Mouse (Mus musculus) Muller cell, postnatal 12 days (primary cell): ENCODE data around the gene Tenm4.

ENCODE experiments used
- DNase-seq: peaks from one replicate; pipeline ENCODE4 v3.0.0-alpha.2; 2015; ENCODE audit errors: inconsistent ontology term

The Tenm4 gene

DNA sequence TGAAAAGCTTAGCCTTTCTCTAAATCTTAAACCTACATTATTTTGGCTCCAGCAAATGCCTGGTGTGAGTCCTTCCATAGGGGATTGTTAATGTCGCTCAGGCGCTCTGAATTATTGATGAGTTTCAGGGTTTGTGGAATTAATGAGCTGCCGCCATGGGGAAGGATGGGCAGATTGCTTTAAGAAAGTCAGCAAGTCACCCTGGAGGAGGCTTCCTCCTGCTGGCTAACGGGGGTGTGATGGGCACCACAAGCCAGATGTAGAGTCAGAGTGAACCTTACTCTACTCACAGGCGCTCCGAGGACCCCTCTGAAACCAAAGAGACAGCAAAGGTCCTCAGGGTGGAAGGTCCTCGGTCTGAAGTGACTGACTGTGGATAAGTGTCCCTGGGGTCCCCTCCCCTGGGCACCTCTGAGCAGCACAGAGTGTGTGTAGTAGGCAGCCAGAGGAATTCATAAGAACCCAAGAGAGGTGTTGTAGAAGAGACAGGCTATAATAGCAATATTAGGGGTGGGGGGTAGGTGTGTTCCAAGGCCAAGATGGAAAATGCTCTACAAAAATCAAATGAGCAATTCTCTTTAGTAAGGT, 637.1 kb downstream of the Tenm4 start:
- DNase-seq, result no peak

DNA sequence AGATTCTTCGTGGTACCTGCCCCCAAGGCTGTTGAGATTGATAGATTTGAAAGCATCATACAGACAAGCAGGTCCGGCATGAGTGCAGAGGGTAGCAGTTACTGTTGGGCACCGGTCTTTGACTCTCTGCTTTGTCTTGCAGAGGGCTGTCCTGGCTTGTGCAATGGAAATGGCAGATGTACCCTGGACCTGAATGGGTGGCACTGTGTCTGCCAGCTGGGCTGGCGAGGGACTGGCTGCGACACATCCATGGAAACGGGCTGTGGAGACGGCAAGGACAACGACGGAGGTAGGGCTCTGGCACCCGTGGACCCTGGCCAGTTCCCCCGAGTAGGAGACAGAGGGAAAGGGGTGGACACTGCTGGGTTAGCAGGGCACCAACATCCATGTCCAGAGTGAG, 640.6 kb downstream of the Tenm4 start:
- no peak for DNase-seq

DNA sequence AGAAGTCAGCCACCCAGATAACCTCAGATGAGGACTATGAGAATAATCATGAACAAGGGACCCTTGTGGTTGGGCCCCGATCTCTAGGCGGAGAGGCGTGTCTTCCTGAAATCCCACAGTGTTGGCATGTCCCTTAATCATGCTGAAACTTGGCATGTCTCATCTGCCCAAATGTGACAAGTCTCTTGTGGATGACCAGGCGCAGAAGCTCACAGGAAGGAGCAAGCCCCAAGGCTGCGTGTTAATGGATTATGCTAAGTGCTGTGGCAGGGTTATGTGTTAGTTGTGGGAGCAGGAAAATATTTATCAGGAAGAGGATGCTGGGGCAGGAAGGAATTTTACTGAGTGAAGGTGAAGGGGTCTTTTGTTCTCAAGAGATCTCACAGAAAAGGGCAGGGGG, 642.0 kb downstream of the Tenm4 start:
- DNase-seq, result no peak

DNA sequence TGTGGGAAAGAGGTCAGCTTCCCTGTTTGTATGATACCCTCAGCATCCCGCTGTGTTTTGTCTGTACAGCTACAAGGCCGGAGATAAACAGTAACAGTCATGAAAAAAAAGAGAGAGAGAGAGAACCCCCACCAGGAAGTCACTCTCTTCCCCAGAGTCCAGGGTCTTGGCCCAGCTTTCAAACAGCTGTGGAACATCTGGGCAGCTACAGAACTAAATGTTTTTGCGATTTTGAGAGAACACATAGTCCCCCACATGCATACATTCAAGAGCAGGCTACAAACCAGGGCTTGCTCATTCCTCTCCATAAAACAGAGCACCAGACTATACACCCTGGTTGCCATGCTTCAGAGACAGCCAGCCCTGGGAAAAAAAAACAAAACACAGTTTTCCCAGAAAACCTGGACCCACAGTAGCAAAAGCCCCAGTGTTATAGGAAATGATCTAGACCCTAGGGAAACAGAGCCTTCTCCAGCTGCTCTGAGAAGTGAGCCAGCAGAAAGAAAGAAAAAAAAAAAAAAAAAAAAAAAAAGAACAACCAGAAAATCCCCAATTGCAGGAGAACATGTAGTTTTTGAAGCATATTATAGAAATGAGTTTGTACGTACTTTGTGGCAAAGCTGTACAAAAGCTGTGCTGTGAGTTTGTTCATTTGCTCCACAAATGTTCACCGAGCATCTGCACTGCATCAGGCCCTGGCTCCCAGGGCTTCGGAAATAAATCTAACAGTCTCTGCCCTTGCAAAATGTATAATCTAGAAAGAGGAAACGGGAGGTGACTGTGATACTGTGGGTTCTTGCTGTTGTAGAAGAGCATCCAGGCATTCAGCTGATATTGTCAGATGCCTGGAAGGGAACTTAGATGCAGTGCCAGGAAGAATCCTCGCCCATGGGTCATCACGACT, 642.7 kb downstream of the Tenm4 start:
- no peak for DNase-seq

DNA sequence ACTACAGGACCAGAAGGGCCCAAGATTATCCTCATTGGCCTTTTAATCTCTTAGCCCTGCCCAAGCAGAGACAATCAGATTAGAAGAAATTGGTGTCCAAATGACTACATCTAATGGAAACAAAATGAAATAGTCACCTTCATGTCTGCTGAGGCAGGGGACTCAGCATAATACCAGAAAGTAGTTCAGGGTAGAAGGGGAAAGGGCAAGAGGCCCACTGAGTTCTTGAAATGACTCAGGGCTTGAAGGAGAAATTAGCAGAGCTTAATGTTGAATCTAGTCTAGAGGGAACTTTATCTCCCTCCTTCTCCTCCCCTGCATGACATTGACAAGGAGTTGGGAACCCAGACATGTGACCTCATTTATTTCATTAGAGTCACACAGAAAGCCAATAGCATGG, 643.5 kb downstream of the Tenm4 start:
- no peak for DNase-seq

DNA sequence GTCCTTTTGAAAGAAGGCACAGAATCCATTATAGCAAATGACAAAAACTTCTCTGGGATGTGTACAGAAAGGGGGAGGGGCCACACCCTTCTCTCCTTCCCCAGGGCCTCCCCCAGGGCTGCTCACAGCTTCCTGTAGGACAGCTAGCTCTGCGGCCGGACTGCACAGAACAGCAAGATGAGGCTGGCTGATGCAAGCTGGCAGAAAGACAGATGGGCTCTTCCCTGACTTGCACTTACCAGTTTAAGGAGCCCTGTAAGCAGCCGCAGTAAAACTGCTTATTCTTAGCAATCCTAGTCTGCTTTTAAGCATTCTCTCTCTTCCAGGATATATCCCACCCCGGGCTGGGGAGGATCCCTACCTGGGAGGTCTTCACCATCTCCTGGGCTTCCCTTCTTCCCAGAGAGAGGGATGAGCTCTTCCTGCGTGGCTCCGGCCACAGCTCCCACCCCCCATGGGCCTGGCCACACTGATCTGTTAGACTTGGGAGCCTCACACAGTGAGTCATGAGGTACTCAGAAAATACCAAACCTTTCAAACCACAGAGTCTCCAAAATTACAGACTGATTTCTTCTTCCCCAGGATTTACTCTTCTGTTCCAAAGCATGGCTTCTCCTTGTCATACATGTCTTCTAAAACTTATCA, 646.1 kb downstream of the Tenm4 start:
- peak; percentile 49 for DNase-seq

DNA sequence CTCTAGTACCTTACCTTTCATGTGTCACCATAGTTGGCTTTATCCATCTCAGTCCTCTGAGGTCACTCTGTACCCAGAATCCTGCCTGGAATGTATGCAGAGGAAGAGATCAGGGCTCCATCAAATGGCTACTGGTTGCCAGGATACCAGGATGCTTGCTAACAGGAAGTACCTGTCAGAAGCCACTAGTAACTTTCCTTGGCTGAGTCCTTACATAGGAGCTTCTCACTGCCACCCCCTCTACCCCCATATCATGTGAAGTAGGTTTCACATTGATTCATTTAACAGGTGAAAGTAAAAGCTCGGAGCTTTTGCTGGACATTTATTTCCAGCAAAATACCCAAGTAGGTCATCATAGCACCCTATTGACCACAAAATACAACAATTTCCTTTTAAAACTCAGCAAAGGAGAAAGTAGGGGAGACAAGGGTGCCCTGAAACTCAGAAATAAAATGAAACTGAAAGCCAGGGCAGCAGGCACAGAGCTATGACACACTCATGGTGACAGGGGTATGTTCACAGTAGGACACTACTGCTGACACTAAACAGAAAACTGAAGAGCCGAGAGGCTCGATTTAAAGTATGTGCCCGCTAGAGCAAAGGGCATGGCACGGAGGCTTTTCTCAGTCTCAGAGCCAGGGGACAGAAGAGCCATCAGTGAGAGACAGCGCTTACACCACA, 647.3 kb downstream of the Tenm4 start:
- DNase-seq, result no peak

DNA sequence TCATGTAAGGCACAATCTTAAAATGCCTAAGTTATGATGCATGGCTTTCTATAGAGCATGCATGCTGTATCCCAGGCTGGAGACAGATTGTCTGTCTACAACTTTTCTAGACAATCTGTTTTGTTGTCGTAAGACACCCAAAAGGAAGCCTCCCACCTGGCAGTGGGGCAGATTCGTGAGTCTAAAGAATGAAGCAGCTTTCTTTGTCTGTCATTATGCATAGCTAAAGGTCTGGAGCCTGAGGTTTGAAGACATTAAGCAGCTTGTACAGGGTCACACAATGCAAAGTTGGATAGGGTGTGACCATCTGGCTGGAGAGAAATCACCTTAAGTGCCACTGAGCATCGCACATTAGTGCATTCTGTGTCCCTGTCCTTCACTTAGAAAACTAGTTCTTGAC, 648.5 kb downstream of the Tenm4 start:
- no peak for DNase-seq

DNA sequence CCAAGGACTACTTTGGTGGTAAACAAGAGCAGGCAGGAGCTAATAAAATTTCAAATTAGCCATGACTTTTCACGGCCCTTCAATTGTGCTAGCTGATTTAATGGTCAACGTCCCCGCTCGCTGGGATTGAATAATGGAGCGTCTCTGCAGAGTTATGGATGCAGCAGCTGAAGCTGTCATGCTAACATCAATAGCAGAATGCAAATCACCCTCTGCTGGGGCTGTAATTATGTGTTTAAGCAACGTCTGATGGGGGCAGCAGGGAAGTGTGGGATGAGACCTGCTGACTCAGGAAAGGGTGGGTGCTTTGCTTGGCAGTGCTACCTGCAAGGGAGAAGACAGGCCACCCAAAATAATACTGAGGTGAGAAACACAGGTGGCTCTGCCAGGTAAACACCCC, 649.3 kb downstream of the Tenm4 start:
- DNase-seq, result no peak

DNA sequence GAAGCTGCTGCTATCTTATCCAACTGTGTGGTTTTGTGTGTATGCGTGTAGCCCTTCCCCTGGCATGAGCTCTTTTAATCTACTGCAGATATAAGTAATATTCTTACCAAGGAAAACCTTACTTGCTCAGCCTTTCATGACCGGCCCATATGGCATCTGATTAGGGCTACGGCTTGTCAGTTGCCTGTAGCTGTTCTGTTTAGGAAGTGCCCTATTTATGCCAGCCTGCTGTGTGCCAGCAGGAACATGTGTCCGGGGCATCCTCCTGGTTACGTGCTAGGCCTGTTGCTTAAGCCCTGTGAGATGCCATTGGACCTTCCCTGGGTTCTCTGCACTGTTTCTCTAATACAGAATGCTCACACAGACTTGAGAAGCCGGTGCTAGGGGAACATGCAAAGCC, 655.1 kb downstream of the Tenm4 start:
- DNase-seq, result no peak

DNA sequence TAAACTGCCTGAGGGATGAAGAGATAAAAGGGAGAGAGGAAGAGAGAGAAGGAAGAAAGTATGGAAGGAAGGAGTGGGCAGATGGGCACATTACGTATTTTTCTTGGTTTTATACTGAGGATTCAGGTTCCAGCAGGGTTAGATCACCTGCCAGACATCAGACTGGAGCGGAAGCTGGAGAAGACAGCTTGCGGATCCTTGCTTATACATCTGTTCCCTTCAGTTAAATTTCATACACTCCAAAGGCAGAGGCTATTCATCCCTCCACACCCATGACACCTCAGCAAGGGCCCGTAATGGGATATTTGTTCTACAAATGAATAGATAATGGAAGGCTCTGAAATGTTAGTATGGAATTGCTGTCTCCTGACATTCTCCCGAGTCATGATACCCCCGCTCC, 655.6 kb downstream of the Tenm4 start:
- no peak for DNase-seq

DNA sequence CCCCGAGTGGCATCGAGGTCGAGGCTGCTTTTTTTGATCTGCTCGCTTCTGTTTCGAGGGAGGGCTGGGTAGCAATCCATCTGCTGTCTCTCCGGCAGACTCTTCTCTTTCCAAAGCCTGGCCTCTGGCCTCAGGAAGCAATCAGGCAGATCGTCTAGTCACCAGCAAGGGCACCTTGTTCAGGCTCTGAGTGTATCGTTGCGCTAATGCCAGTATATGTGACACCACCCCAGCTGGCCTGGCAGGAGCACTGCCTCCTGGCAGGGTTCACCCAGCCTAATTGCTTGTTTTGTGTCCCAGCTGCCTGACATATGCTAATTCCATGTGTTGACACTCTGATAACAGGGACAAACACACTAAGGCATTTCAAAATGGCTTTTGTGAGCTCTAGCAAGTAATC, 661.5 kb downstream of the Tenm4 start:
- peak; percentile 86 for DNase-seq

DNA sequence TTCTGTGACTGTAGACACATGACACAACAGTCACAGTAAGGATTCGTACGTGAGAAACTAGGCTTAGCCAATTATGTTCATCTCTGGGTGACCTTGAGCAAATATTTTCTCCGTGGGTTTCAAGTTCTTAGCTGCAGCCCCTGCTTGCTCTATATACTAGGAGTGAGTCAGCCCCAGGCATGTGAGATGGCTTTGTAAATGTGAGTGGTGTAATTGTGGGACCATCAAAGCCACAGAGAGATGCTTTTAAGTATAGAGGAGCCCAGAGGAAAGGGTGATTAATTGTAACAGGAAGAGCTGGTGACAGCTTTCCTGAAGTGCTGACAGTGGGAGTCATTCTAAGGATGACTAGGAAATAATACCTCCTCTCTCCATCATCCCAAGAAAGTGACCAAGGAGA, 662.0 kb downstream of the Tenm4 start:
- DNase-seq, result no peak

DNA sequence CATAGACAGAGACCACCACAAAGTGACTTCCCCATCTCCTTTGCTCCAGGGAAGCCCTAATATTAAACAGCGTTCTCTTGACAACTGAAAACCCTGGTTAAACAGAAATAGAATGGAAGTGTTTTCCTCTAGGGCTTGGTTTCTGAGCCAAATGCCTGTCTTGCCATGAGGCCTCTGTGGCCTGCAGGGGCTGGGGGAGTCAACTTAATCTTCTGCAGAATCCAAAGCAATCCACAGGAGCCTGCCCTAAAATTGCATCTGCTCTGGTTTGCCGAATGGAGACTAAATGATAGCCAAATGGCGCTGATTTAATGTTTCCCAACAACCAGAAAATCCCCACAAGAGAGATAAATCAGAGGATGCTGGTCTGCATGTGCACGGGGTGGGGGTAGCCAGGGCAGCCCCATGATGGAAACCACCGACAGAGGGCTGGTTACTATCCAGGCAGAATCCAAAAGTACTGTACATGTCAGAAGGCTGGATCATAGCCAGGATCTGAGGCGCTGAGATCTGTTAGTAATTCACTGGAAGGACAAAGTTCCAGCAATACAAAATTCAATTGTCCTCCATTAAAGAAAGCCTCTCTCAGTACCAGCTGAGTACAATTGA, 663.7 kb downstream of the Tenm4 start:
- DNase-seq, result peak; percentile 26

DNA sequence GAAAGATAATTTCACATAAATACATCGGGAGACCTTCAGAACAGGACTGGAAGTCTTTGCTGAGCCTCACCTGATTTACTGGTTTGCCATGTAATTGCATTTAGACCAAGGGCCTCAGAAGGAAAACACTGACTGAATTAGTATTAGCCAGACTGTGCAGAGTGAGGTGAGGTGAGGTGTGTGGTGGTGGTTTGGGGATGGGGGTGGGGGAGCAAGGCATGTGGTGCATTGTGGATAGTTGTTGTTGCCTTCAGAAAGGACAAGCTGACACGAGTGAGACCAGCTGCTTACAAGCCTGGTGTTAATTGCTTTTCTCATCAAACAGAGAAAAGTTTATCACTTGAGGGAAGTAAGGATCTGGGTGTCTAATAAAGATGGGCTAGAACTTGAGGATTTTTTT, 664.3 kb downstream of the Tenm4 start:
- no peak for DNase-seq

DNA sequence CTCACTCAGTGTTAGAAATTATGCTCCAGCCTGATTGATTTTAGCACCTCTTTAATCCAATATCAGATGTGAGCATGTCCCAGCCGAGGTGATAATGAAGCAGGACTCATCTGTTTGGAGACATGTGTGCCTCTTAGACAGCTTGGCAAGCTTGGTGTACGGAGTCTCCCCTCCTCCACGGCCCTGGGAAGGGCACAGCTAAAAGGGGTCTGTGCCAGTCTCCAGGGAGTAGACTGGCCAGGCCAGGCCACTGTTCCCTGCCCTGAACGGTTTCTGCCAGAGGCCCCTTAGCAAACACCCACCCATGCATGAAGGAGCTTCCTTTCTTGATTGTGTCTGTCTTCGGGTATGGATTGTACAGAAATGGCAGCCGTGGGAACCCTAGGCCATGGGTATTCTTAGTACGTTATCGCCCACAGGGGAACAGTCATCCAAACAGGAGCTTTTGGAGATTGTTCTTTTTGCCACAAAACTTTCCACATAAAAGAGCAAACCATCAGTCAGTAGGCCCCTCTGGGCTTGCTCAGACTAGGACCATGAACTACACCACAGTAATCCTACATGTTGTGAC, 667.3 kb downstream of the Tenm4 start:
- no peak for DNase-seq

DNA sequence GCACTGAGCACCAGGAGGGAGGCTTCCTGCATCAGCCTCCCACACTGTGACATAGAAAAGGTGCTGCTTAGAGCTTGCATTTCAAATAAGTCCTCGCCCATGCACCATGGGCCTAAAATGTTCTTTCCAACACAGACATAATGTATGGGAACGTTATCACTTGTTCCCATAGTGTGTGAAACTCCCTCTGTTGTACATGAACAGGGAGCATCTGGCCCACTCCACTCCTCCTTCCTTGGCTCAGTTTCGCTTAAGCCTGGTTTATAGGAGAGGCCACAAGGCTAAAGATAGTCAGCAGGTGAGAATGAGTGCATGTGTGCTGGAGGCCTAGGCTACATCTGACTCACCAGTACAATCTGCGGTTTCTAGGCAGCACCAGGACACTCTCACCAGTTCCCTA, 667.9 kb downstream of the Tenm4 start:
- DNase-seq, result no peak

DNA sequence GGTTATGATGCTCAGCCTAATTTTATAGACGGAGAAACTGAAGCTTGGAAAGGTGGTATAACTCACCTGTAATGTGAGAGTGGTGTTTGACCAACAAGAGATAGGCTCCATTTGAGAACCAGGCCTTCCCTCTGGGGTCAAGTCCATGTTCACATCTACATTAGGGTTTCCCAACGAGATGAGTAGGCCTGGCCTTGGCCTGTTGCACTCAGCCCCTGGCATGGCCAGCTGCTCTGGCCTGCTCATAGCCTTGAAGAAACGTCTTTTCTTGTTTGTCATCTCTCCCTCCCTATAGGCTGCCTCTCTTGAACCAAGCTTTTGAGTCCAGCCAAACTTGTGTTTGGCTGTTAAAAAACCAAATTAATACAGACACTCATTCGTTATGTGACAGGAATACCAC, 668.5 kb downstream of the Tenm4 start:
- no peak for DNase-seq

DNA sequence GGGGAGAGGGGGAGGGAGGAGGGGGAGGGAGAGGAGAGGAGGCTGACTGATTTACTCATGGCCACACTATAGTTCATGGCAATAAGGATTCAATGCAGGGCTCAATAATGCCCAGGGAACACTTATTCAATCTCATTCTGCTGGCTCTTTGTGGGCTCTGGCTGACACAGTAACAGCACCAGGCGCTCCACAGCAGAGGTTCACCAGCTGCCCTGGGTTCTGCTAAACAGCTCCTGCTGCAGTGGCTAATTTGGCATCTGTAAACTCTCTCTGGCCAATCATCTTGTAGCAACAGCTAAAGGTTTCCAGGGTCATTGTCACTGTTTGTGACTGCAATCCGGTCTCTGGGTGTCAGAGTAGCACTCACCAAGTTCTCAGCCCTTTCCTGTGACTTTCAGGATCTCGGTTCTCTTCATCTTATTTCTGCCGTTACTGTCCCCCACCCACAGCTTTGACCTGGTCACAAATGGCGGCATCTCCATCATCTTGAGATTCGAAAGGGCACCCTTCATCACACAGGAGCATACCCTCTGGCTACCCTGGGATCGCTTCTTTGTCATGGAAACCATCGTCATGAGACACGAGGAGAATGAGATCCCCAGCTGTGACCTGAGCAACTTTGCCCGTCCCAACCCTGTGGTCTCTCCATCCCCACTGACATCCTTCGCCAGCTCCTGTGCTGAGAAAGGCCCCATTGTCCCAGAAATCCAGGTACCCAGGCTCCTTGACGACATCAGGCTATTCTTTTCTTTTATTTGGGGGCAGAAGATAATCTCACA, 671.6 kb downstream of the Tenm4 start:
- DNase-seq, result no peak

DNA sequence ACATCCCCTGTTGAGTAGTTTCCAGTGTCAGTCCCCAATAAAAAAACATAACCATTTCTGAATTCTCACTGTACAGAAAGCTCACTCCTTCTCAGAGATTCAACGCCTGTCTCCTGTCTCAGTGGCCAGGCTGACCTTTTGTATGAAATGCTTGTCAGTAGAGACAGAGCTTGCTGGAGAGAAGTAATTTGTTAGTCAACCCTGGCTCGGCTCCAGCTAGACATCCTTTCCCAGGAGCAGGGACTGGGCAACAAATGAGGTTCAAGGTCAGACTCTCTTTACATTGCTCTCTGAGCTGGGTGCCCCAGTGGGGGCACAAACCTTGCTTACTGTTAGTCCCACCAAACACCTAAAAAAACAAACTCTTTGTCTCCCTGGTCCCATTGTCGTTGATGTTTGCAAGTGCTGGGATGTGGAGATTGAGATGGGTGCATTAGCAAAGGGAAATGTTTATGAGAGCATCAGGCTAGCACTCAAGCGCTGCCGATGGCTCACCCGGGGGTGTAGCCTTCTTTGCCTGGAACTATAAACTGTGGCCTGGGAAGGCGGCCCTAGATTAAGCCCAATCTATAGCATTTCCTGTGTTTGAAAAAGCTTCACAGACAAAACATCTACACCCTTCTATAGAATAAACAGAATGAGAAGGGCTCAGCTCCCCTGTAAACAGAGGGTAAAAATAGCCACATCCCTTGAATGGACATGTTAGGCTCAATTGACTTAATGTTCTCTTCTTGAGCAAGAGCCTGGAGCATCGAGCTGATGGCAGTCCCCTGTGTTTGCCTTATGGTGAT, 673.3 kb downstream of the Tenm4 start:
- DNase-seq, result peak; percentile 10
